Mouse (Mus musculus) midbrain, embryonic 16.5 days (tissue): ENCODE results near the gene Enho. TPM values are rescaled to one million over a fixed set of nuclear protein-coding genes. Genes with fewer than 3 reads are reported as not detected.

Experiments used
- ATAC-seq: fragments of 200-750 bp; cut with Nextera tagmentation; 2 replicates; pipeline ENCODE4 v1.8.0; 2017; ENCODE audit warnings: moderate TSS enrichment
- H3K27ac ChIP-seq: fragments of 300-500 bp; sonication (generic); 2 replicates; pipeline ENCODE4 v1.5.1; 2014; ENCODE audit warnings: mild to moderate bottlenecking, low read length, mixed read lengths
- H3K27me3 ChIP-seq: fragments of 300-500 bp; sonication (generic); 2 replicates; pipeline ENCODE4 v1.6.1; 2014; ENCODE audit warnings: low read depth, low read length, mixed read lengths; ENCODE audit not compliant: control insufficient read depth, insufficient read depth
- H3K36me3 ChIP-seq: fragments of 300-500 bp; sonication (generic); 2 replicates; pipeline ENCODE4 v1.6.1; 2014; ENCODE audit warnings: mild to moderate bottlenecking, low read length, moderate library complexity, mixed read lengths; ENCODE audit not compliant: control insufficient read depth, insufficient read depth
- H3K4me1 ChIP-seq: fragments of 300-500 bp; sonication (generic); 2 replicates; pipeline ENCODE4 v1.6.1; 2014; ENCODE audit warnings: mild to moderate bottlenecking, low read length, mixed read lengths; ENCODE audit not compliant: control insufficient read depth, insufficient read depth
- H3K4me2 ChIP-seq: fragments of 300-500 bp; sonication (generic); 2 replicates; pipeline ENCODE4 v1.6.1; 2014; ENCODE audit warnings: mild to moderate bottlenecking, low read length, mixed read lengths
- H3K4me3 ChIP-seq: fragments of 300-500 bp; sonication (generic); 2 replicates; pipeline ENCODE4 v1.5.1; 2014; ENCODE audit warnings: low read depth, mild to moderate bottlenecking, low read length, moderate library complexity, mixed read lengths
- H3K9ac ChIP-seq: fragments of 300-500 bp; sonication (generic); 2 replicates; pipeline ENCODE4 v1.6.1; 2014; ENCODE audit warnings: low read depth, low read length, mixed read lengths
- H3K9me3 ChIP-seq: fragments of 300-500 bp; sonication (generic); replicated peaks from 2 replicates; pipeline ENCODE4 v1.6.1; 2014; ENCODE audit warnings: mild to moderate bottlenecking, low read length, mixed read lengths; ENCODE audit not compliant: control insufficient read depth, poor library complexity, severe bottlenecking
- WGBS: fragments of 180-500 bp; shearing (Covaris S2); extraction: QIAGEN DNeasy Blood & Tissue Kit; methylation state at CpG from one replicate; pipeline ENCODE4 v1.1.7; 2014; 5-methylcytosine and 5-hydroxymethylcytosine counted together
- polyA plus RNA-seq: library from polyadenylated mRNA; unstranded; fragments of >200 nt; fragmentation: Nextera tagmentation; extraction: Ambion mirVana; gene quantifications from 2 replicates; pipeline ENCODE4 v1.2.1, GENCODE M21; 2015

The Enho gene
- polyA plus RNA-seq, 1 experiment from 2014 or later = 120 TPM

DNA sequence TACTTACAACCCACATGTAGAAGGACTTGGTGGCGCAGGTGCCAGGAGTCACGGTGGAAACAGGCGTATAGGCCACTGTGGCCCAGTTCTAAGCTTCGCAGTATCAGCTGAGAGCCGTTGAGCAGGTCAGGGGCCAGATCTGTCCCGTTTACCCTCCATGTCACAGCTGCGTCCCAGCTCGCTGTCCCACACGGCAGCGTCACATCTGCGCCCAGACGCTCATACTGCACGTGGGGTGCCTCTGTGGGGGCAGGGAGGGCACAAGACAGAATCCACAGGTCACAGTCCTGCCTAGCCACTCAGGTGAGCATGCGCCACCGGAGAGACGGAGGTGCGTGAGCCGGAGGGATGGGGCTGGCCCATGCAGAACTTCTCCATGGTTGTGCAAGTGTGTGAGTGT is 30.7 kb upstream of the Enho start:
- H3K36me3 ChIP-seq = no peaks in the 10 kb centered on the region
- H3K9ac ChIP-seq = no peak overlapping the region
- WGBS = 74% methylated on average over 18 of the region's 18 CpGs
- H3K4me1 ChIP-seq = peaks cover 22% of the 10 kb centered on the region
- no peaks in the 10 kb centered on the region for H3K9me3 ChIP-seq
- no peak overlapping the region for H3K4me3 ChIP-seq
- no peaks in the 10 kb centered on the region for H3K27me3 ChIP-seq
- no peak overlapping the region for H3K27ac ChIP-seq
- no peak overlapping the region for H3K4me2 ChIP-seq
- no peak for ATAC-seq

DNA sequence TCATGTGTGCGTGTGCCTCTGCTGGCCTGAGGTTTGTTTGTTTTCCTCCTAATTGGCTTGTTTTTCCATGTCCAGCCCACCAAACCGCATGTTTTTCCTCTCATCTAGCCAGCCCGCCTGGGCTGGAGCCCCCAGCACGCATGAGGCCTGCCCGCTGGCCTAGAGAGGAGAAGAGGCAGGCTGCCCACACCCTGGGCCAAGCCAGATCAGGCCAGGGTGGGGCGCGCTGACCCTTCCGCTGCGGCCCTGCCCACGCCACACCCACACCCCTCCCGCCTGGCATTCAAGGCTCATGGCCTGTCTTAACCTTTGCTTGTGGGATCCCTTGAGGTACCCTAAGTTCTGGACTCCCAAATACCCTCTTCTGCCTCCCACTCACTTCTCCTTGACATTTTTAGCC is 26.5 kb upstream of the Enho start:
- peaks cover 7% of the 10 kb centered on the region; the same call in 1 of the 2 replicates for H3K4me1 ChIP-seq
- H3K36me3 ChIP-seq = no peaks in the 10 kb centered on the region
- no peak overlapping the region for H3K4me3 ChIP-seq
- no peak overlapping the region for H3K27ac ChIP-seq
- no peak for ATAC-seq
- no peaks in the 10 kb centered on the region for H3K9me3 ChIP-seq
- whole genome bisulfite sequencing = 88% methylated on average over 11 of the region's 11 CpGs
- no peak overlapping the region for H3K4me2 ChIP-seq
- H3K27me3 ChIP-seq = no peaks in the 10 kb centered on the region
- H3K9ac ChIP-seq = no peak overlapping the region

DNA sequence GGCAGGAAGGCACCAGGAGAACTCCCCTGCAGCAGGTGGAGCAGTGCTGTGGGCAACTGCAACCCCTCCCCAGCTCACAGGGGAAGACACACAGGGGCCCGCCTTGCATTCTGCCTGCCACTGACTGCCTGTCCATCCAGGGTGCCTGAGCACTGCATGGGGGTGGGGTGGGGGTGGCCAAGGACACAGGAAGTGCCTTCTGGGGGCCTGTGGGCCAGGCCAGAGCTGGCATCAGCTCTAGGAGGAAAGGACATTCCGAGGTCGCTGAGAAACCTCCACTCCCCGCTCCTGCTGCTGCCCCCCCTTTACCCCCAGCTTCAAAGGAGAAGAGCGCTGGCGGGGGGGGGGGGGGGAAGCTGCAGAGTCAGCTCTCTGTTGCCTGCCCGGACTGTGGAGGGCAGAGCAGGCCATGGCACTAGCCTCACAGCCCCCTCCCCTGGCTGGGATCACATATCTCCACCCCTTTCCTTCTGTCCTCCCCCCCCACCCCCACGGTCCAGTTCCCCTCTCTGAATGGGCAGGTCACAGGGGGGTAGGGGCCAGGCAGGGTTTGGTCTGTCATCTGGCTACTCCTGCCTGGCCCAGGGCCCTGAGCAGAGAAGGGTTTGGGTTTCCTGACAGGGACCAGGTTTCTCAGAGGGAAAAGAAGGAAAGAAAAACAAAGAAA is 25.0 kb upstream of the Enho start:
- Histone ChIP-seq H3K36me3 (no peaks in the 10 kb centered on the region), H3K4me3 (no peak overlapping the region), H3K27ac (no peak overlapping the region), H3K4me1 (peaks cover 6% of the 10 kb centered on the region; the same call in 1 of the 2 replicates), H3K4me2 (no peak overlapping the region), H3K27me3 (no peaks in the 10 kb centered on the region), H3K9me3 (no peaks in the 10 kb centered on the region), H3K9ac (peak overlapping the region; percentile 34; the same call in 1 of the 2 replicates)
- no peak for ATAC-seq
- WGBS = 8% methylated on average over 5 of the region's 8 CpGs

DNA sequence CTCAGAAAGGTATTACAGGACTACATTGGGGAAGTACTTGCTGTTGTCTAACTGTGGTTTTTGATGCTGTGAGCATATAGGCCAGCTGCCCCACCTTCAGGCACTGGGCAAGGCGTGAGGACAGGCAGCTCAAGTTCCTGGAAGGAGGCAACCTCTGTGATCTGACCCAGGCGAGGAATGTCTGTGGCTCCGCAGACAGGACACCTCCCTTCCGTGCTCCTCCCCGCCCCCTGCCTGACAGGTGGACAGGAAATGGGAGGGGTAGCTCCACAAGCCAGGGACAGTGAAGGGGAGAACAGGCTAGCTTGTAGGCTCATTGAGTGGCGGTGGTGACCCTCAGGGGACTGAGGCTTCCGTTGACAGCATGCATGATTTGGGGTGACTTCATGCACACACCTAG is 24.4 kb upstream of the Enho start:
- Histone ChIP-seq H3K9me3 (no peaks in the 10 kb centered on the region), H3K27me3 (no peaks in the 10 kb centered on the region), H3K9ac (no peak overlapping the region), H3K4me1 (peaks cover 7% of the 10 kb centered on the region; the same call in 1 of the 2 replicates), H3K36me3 (no peaks in the 10 kb centered on the region), H3K4me2 (no peak overlapping the region), H3K27ac (no peak overlapping the region), H3K4me3 (no peak overlapping the region)
- WGBS = 72% methylated on average over 7 of the region's 7 CpGs
- no peak for ATAC-seq

DNA sequence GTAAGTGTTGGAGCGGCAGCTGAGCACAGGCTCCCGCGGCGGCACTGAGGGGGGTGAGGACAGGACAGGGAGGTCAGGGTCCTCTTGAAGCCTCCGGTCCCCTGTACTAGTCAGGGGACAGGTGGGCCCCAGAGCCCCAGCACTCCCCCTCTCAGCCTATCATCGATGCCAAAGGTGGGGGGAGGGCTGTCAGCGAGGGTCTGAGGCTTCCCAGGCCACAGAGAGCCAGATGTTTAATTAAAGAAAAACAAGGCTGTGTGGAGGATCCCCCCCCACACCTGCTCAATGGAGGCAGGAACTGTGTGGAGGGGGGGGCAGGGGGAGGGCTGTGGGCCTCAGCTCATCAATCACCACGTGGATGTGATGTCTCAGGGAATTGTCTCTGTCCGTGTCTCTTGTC is 23.5 kb upstream of the Enho start:
- no peak overlapping the region for H3K4me2 ChIP-seq
- H3K4me1 ChIP-seq = peaks cover 10% of the 10 kb centered on the region; the same call in 1 of the 2 replicates
- no peaks in the 10 kb centered on the region; the same call in 1 of the 2 replicates for H3K36me3 ChIP-seq
- ATAC-seq = no peak
- H3K9me3 ChIP-seq = no peaks in the 10 kb centered on the region
- no peak overlapping the region for H3K27ac ChIP-seq
- WGBS = 55% methylated on average over 9 of the region's 9 CpGs
- H3K9ac ChIP-seq = no peak overlapping the region
- H3K27me3 ChIP-seq = no peaks in the 10 kb centered on the region
- H3K4me3 ChIP-seq = no peak overlapping the region

DNA sequence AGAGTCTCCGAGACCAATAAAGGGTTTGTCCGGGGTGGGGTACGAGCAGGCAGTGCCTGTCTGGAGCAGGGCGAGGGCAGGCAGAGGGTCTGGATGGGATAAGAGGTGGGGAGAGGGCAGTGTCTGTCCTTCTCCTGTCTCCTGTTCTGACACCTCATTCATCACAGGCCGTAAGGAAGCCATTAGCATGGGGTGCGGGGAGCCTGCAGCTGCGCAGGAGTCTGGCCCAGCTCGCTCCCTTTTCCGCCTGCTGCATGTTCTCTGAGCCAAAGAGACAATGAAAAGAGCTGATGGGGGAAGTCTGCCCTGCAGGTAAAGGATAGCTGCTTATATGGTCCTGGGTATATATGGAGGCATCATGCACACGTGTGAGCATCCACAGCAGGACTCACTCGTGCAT is 22.6 kb upstream of the Enho start:
- H3K9me3 ChIP-seq = no peaks in the 10 kb centered on the region
- H3K4me3 ChIP-seq = no peak overlapping the region
- no peak for ATAC-seq
- H3K4me1 ChIP-seq = peaks cover 10% of the 10 kb centered on the region; the same call in 1 of the 2 replicates
- 90% methylated on average over 11 of the region's 11 CpGs for WGBS
- H3K36me3 ChIP-seq = peaks cover 3% of the 10 kb centered on the region; the same call in 1 of the 2 replicates
- no peaks in the 10 kb centered on the region for H3K27me3 ChIP-seq
- H3K27ac ChIP-seq = no peak overlapping the region
- no peak overlapping the region for H3K9ac ChIP-seq
- H3K4me2 ChIP-seq = no peak overlapping the region

DNA sequence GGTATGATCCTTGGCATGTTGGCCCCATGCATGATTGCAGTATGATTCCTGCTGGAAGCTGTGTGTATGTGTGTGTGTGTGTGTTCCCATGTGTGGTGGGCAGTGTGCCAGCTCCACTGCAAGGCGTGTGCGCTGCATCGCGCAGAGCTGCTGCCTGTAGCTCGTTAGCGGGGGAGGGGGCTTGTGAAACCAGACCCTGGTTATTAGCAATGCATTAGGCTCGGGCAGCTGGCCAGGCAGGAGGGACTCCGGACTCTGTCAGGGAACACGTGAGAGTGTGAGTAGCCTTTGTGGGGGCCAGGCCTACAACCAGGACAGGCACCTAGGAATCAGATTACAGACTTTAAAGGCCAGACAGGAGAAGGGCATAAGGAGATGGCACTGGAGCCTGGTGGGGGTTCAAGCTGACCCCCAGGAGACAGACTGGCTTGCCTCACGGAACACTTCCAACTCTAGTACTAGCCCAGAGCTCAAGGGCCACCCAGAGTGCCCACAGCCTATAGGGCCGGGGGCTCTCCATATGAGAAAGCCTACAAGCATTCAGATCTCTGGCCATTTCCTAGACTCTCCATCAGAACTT is 20.8 kb upstream of the Enho start:
- 17% methylated on average over 11 of the region's 11 CpGs for WGBS
- Histone ChIP-seq H3K27ac (no peak overlapping the region), H3K4me1 (peaks cover 10% of the 10 kb centered on the region; the same call in 1 of the 2 replicates), H3K9me3 (no peaks in the 10 kb centered on the region), H3K9ac (no peak overlapping the region), H3K36me3 (peaks cover 3% of the 10 kb centered on the region; the same call in 1 of the 2 replicates), H3K4me3 (no peak overlapping the region), H3K27me3 (no peaks in the 10 kb centered on the region), H3K4me2 (no peak overlapping the region)
- no peak for ATAC-seq

DNA sequence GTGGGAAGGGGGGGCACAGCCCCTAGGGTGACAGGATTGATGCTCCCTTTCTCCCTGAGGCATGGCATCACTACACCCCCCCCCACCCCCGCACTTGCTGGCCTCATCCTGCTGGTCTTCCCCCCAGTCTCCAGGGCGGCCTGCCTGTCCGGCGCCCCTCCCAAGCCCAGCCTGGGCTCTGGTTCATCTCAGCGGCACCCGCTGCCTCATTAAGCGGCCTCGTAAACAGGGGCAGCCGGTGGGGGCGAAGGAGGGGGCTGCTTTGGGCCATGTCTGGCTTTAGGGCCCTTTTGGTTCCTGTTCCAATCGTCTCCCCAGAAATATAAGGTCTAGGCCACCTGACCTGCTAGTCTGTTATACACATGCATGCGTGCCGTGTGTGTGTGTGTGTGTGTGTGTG is 19.4 kb upstream of the Enho start:
- H3K4me2 ChIP-seq = no peak overlapping the region
- no peaks in the 10 kb centered on the region for H3K9me3 ChIP-seq
- peaks cover 4% of the 10 kb centered on the region; the same call in 1 of the 2 replicates for H3K4me1 ChIP-seq
- no peak overlapping the region for H3K27ac ChIP-seq
- no peak overlapping the region for H3K4me3 ChIP-seq
- H3K9ac ChIP-seq = no peak overlapping the region
- no peak for ATAC-seq
- WGBS = 50% methylated on average over 13 of the region's 13 CpGs
- peaks cover 3% of the 10 kb centered on the region; the same call in 1 of the 2 replicates for H3K36me3 ChIP-seq
- no peaks in the 10 kb centered on the region for H3K27me3 ChIP-seq
